Mouse (Mus musculus) thymus, adult 2 months (tissue): ENCODE data around the gene Atg4d.

Source experiments
- CTCF ChIP-seq: fragments of 200-500 bp; IDR thresholded peaks from 2 replicates; pipeline ENCODE4 v1.5.1; 2012; ENCODE audit warnings: mild to moderate bottlenecking, control low read depth, low read length, moderate library complexity, borderline replicate concordance; ENCODE audit not compliant: control insufficient read depth, poor library complexity, insufficient read depth; ENCODE audit errors: extremely low read depth
- POLR2A ChIP-seq: fragments of 200-500 bp; IDR thresholded peaks from 2 replicates; pipeline ENCODE4 v1.6.1; 2012; ENCODE audit warnings: mild to moderate bottlenecking, low read length, control low read depth, moderate library complexity; ENCODE audit not compliant: control insufficient read depth, poor library complexity, insufficient read depth; ENCODE audit errors: extremely low read depth

DNA sequence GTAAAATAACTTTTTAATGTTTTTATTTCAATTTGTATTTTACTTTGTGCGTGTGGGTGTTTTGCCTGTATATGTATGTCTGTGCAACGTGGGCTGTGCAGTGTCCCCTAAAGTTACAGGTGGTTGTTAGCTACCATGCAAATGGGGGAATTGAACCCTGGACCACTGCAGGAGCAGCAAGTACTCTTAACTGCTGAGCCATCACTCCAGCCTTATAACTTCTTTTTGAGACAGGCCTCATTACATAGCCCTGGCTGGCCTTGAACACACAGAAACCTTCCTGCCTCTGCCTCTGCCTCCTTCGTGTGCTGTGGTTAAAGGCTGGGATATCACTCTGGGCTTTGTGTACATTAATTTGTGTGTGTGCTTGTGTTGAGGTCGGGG lies 25.6 kb upstream of the Atg4d start:
- TF ChIP-seq CTCF (no peak), POLR2A (no peak)
